Comparison of ENCODE assay signal across 15 mouse cellular contexts in genomic region chr6:112896372-112896771, GRCm38 (mm10). TPM values are rescaled to one million over a fixed set of nuclear protein-coding genes. Genes with fewer than 3 reads are reported as not detected.
DNase-seq lines count a peak whose midpoint lies in the region; ATAC-seq and TF ChIP-seq lines count a peak whose summit lies in the region.
"Had no signal": no experiment of that assay in that cellular context is flagged by ENCODE, and none has a peak within 500 bp of the region (broad histone marks: within the 10 kb centered on the region; RNA-seq: fewer than 3 reads in every experiment).

No protein-coding gene starts in this region.

- H3K4me3 ChIP-seq in liver, postnatal 0 days (ENCODE audit: low read depth, low read length), result no peak overlapping the region
- H3K4me3 ChIP-seq in hindbrain, embryonic 13.5 days, result no peak overlapping the region
- no peak overlapping the region; the same call in 1 of the 2 replicates for H3K4me3 ChIP-seq in midbrain, embryonic 13.5 days (replicated peaks)
- H3K4me3 ChIP-seq in lung, adult 2 months (replicated peaks; ENCODE audit: extremely low read depth, low read depth, low read length), result no peak overlapping the region
- H3K4me3 ChIP-seq: heart, adult 2 months had no signal

- TF ChIP-seq EP300 in liver, postnatal 0 days (IDR thresholded peaks at IDR 0.05; ENCODE audit: low read depth), result no peak

- H3K9ac ChIP-seq in liver, postnatal 0 days (replicated peaks), result no peak overlapping the region
- H3K9ac ChIP-seq in hindbrain, embryonic 13.5 days, result peak overlapping the region; percentile 53
- peak overlapping the region; percentile 24; the same call in 1 of the 2 replicates for H3K9ac ChIP-seq in midbrain, embryonic 13.5 days (replicated peaks)

- TF ChIP-seq POLR2A in lung, adult 2 months (IDR thresholded peaks at IDR 0.05; ENCODE audit: borderline replicate concordance, extremely low read depth, low read depth, low read length), result no peak

- no peaks in the 10 kb centered on the region for H3K27me3 ChIP-seq in liver, postnatal 0 days (ENCODE audit: insufficient read depth, low read length)
- no peaks in the 10 kb centered on the region for H3K27me3 ChIP-seq in hindbrain, embryonic 13.5 days
- no peaks in the 10 kb centered on the region for H3K27me3 ChIP-seq in midbrain, embryonic 13.5 days

- H3K9me3 ChIP-seq in liver, postnatal 0 days (ENCODE audit: low read length), result no peaks in the 10 kb centered on the region
- H3K9me3 ChIP-seq in hindbrain, embryonic 13.5 days, result no peaks in the 10 kb centered on the region
- no peaks in the 10 kb centered on the region for H3K9me3 ChIP-seq in midbrain, embryonic 13.5 days

- no peaks in the 10 kb centered on the region for H3K4me1 ChIP-seq in liver, postnatal 0 days (ENCODE audit: insufficient read depth)
- peaks cover 68% of the 10 kb centered on the region for H3K4me1 ChIP-seq in hindbrain, embryonic 13.5 days (replicated peaks)
- H3K4me1 ChIP-seq in midbrain, embryonic 13.5 days (replicated peaks), result peaks cover 73% of the 10 kb centered on the region
- no peaks in the 10 kb centered on the region for H3K4me1 ChIP-seq in lung, adult 2 months (ENCODE audit: control insufficient read depth, insufficient read depth, low read length)

- no peak overlapping the region for H3K4me2 ChIP-seq in liver, postnatal 0 days (ENCODE audit: low read depth, low read length)
- peak overlapping the region; percentile 43 for H3K4me2 ChIP-seq in hindbrain, embryonic 13.5 days
- H3K4me2 ChIP-seq in midbrain, embryonic 13.5 days (replicated peaks), result peak overlapping the region; percentile 39

- no peak for TF ChIP-seq CTCF in liver, postnatal 0 days (IDR thresholded peaks at IDR 0.05; ENCODE audit: low read depth)
- no peak for TF ChIP-seq CTCF in lung, adult 2 months (IDR thresholded peaks at IDR 0.05; ENCODE audit: insufficient read depth, low read length)

- ATAC-seq in liver, postnatal 0 days, result no peak
- peak; percentile 58; the same call in 1 of the 2 replicates for ATAC-seq in hindbrain, embryonic 13.5 days (ENCODE audit: low FRiP score)
- ATAC-seq in midbrain, embryonic 13.5 days, result peak; percentile 86
- ATAC-seq: lung, postnatal 0 days had no signal

- H3K27ac ChIP-seq in liver, postnatal 0 days (ENCODE audit: low read depth), result no peak overlapping the region
- peak overlapping the region; percentile 90 for H3K27ac ChIP-seq in hindbrain, embryonic 13.5 days
- peak overlapping the region; percentile 90 for H3K27ac ChIP-seq in midbrain, embryonic 13.5 days
- H3K27ac ChIP-seq: heart, adult 2 months had no signal

- 64% methylated on average over 11 of the region's 11 CpGs for WGBS in liver, postnatal 0 days (ENCODE audit: insufficient replicate concordance)
- 15% methylated on average over 11 of the region's 11 CpGs for WGBS in hindbrain, embryonic 13.5 days
- 6% methylated on average over 11 of the region's 11 CpGs for WGBS in midbrain, embryonic 13.5 days
- 69% methylated on average over 11 of the region's 11 CpGs for WGBS in lung, adult 2 months

- peak; percentile 10 for DNase-seq in liver
- DNase-seq in liver, postnatal 0 days, result no peak
- DNase-seq in lung, adult 2 months, result no peak
- no peak for DNase-seq in layer of hippocampus, adult 11-12 months (ENCODE audit: low spot score)
- DNase-seq in spleen, adult 18-20 months, result no peak
- no peak for DNase-seq in right cerebral cortex, postnatal 4 days
- DNase-seq: adrenal gland, postnatal 36 days; cerebellum, postnatal 36 days; heart, adult 2 months; kidney, postnatal 14 days; left cerebral cortex, postnatal 4 days; thymus, postnatal 25 days had no signal

- no peaks in the 10 kb centered on the region for H3K36me3 ChIP-seq in liver, postnatal 0 days (replicated peaks; ENCODE audit: insufficient read depth, low read length)
- no peaks in the 10 kb centered on the region for H3K36me3 ChIP-seq in hindbrain, embryonic 13.5 days
- H3K36me3 ChIP-seq in midbrain, embryonic 13.5 days, result peaks cover 6% of the 10 kb centered on the region; the same call in 1 of the 2 replicates

RNA-seq across cellular contexts. Expression of gene Srgap3, which starts 50.7 kb away (rescaled TPM):
- 0.13 and 0.26 TPM in 2 replicates for polyA plus RNA-seq in liver, postnatal 0 days (2015; fragmentation: Nextera tagmentation; extraction: Ambion mirVana)
- polyA plus RNA-seq in hindbrain, embryonic 13.5 days (2015; fragmentation: Nextera tagmentation; extraction: Ambion mirVana), result 37.5 and 42.3 TPM in 2 replicates
- polyA plus RNA-seq in midbrain, embryonic 13.5 days (2015; fragmentation: Nextera tagmentation; extraction: Ambion mirVana), result 49.8 and 53.5 TPM in 2 replicates
- polyA plus RNA-seq in lung, adult 2 months (2012; rRNA removed), result 1.2 and 1.6 TPM in 2 replicates

Comparison
In these comparisons a context has a peak if more than half of its experiments do, and no peak if none do; other contexts are left out.
1. RNA of gene Srgap3, which starts 50.7 kb away (polyA plus RNA-seq): 49.8 to 53.5 TPM in midbrain, embryonic 13.5 days and 37.5 to 42.3 TPM in hindbrain, embryonic 13.5 days; 1.2 to 1.6 TPM in lung, adult 2 months and 0.13 to 0.26 TPM in liver, postnatal 0 days; every median in the first group is over 10 times any median in the second.